Mouse (Mus musculus) myocyte (in vitro differentiated cells): ENCODE results near the gene Ugt1a8. TPM values are rescaled to one million over a fixed set of nuclear protein-coding genes. Genes with fewer than 3 reads are reported as not detected.

Experiments used
- H3K27me3 ChIP-seq: one replicate; pipeline ENCODE4 v1.6.1; 2011; ENCODE audit not compliant: control insufficient read depth, insufficient read depth, insufficient read length
- H3K36me3 ChIP-seq: one replicate; pipeline ENCODE4 v1.6.1; 2011; ENCODE audit not compliant: control insufficient read depth, insufficient read depth
- H3K4me2 ChIP-seq: one replicate; pipeline ENCODE4 v1.6.1; 2011; ENCODE audit warnings: low read depth, control low read depth
- H3K4me3 ChIP-seq: one replicate; pipeline ENCODE4 v1.5.1; 2011; ENCODE audit warnings: mild to moderate bottlenecking, control low read depth, moderate library complexity
- H3K79me2 ChIP-seq: one replicate; pipeline ENCODE4 v1.6.1; 2011; ENCODE audit not compliant: control insufficient read depth, insufficient read depth
- H3ac ChIP-seq: one replicate; pipeline ENCODE4 v1.6.1; 2011; ENCODE audit not compliant: control insufficient read depth, insufficient read length
- CEBPB ChIP-seq: IDR thresholded peaks from 2 replicates; pipeline ENCODE4 v1.6.1; 2011; ENCODE audit warnings: mild to moderate bottlenecking, moderate library complexity; ENCODE audit not compliant: poor library complexity, insufficient read depth, severe bottlenecking
- E2F4 ChIP-seq: IDR thresholded peaks from one replicate; pipeline ENCODE4 v1.6.1; 2011; ENCODE audit warnings: mild to moderate bottlenecking, control low read depth, moderate library complexity; ENCODE audit not compliant: insufficient read depth
- MAX ChIP-seq: IDR thresholded peaks from one replicate; pipeline ENCODE4 v1.6.1; 2011; ENCODE audit warnings: low read depth, mild to moderate bottlenecking, control low read depth
- MYOD1 ChIP-seq, 3 experiments: IDR thresholded peaks; one replicate each; pipeline ENCODE4 v1.6.1; 2011; ENCODE audit warnings: control low read depth in 2 of 3, low read depth in 2 of 3, mild to moderate bottlenecking in 2 of 3, moderate library complexity in 1 of 3; ENCODE audit not compliant: insufficient read length in 2 of 3, control insufficient read depth in 1 of 3
- MYOG ChIP-seq, 3 experiments: IDR thresholded peaks; one replicate each; pipeline ENCODE4 v1.6.1; 2011; ENCODE audit warnings: control low read depth in 2 of 3, low read depth in 2 of 3, mild to moderate bottlenecking in 2 of 3; ENCODE audit not compliant: insufficient read length in 2 of 3, control insufficient read depth in 1 of 3, insufficient read depth in 1 of 3
- POLR2A ChIP-seq: IDR thresholded peaks from one replicate; pipeline ENCODE4 v1.6.1; 2011; ENCODE audit warnings: low read depth, mild to moderate bottlenecking, control low read depth, moderate library complexity; ENCODE audit not compliant: insufficient read length
- POLR2AphosphoS2 ChIP-seq: IDR thresholded peaks from one replicate; pipeline ENCODE4 v1.6.1; 2011; ENCODE audit warnings: low read depth, control low read depth; ENCODE audit not compliant: insufficient read length
- REST ChIP-seq: IDR thresholded peaks from one replicate; pipeline ENCODE4 v1.6.1; 2011; ENCODE audit warnings: mild to moderate bottlenecking, control low read depth, moderate library complexity; ENCODE audit not compliant: insufficient read depth, insufficient read length
- SRF ChIP-seq: IDR thresholded peaks from one replicate; pipeline ENCODE4 v1.6.1; 2011; ENCODE audit warnings: low read depth; ENCODE audit not compliant: control insufficient read depth, insufficient read length
- TCF12 ChIP-seq: IDR thresholded peaks from one replicate; pipeline ENCODE4 v1.6.1; 2011; ENCODE audit warnings: mild to moderate bottlenecking, control low read depth; ENCODE audit not compliant: poor library complexity, insufficient read depth, severe bottlenecking
- TCF3 ChIP-seq: IDR thresholded peaks from one replicate; pipeline ENCODE4 v1.6.1; 2011; ENCODE audit warnings: low read depth, control low read depth; ENCODE audit not compliant: insufficient read length
- USF1 ChIP-seq: IDR thresholded peaks from one replicate; pipeline ENCODE4 v1.6.1; 2011; ENCODE audit warnings: low read depth, mild to moderate bottlenecking, control low read depth, moderate library complexity
- polyA plus RNA-seq: library from polyadenylated mRNA; unstranded; fragments of >200 nt; fragmentation: generic; extraction: Trizol; gene quantifications from one replicate; pipeline ENCODE4 v1.2.1, GENCODE M21; 2012; ENCODE audit warnings: missing spikeins

The Ugt1a8 gene
- polyA plus RNA-seq, 1 experiment: not detected

DNA sequence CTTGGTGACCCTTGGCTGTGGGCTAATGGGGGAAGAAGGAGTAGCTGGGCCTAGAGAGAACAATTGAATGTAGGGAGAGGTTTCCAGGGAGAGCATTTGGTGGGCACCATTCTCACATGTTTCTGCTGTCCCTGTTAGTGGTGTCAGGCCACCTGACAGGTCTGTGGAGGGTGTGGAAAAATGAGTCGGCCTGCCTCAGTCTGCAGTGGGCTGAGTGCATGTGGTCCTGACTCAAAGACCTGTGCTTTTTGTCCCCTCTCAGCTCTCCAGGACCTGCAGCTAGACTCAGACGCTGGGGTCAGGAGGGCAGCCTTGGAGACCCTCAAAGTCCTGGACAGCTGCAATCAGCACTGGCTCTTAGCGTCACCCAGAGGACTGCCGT lies 172.0 kb downstream of the Ugt1a8 start:
- Histone ChIP-seq H3K27me3 (no peaks in the 10 kb centered on the region), H3ac (no peak overlapping the region), H3K4me2 (no peak overlapping the region), H3K36me3 (peaks cover 15% of the 10 kb centered on the region), H3K79me2 (no peaks in the 10 kb centered on the region), H3K4me3 (no peak overlapping the region)
- TF ChIP-seq MYOG (IDR thresholded peaks at IDR 0.05; ENCODE audit: control insufficient read depth in 1 of 3, insufficient read depth in 1 of 3, insufficient read length in 2 of 3, low read depth in 2 of 3) (no peak), TCF12 (no peak), MAX (no peak), REST (no peak), CEBPB (no peak), SRF (no peak), MYOD1 (IDR thresholded peaks at IDR 0.05; ENCODE audit: control insufficient read depth in 1 of 3, insufficient read length in 2 of 3, low read depth in 2 of 3) (no peak), E2F4 (no peak), TCF3 (no peak), USF1 (no peak), POLR2A (no peak), POLR2AphosphoS2 (no peak)

- TF ChIP-seq USF1: no peak
- no peaks in the 10 kb centered on the region for H3K27me3 ChIP-seq
- no peak overlapping the region for H3ac ChIP-seq
- H3K36me3 ChIP-seq: peaks cover 20% of the 10 kb centered on the region
- H3K79me2 ChIP-seq: no peaks in the 10 kb centered on the region
- no peak overlapping the region for H3K4me3 ChIP-seq
- no peak overlapping the region for H3K4me2 ChIP-seq
Observed at GRCm38 (mm10) chr1:88260114-88260513, 172.5 kb downstream of the Ugt1a8 start.

DNA sequence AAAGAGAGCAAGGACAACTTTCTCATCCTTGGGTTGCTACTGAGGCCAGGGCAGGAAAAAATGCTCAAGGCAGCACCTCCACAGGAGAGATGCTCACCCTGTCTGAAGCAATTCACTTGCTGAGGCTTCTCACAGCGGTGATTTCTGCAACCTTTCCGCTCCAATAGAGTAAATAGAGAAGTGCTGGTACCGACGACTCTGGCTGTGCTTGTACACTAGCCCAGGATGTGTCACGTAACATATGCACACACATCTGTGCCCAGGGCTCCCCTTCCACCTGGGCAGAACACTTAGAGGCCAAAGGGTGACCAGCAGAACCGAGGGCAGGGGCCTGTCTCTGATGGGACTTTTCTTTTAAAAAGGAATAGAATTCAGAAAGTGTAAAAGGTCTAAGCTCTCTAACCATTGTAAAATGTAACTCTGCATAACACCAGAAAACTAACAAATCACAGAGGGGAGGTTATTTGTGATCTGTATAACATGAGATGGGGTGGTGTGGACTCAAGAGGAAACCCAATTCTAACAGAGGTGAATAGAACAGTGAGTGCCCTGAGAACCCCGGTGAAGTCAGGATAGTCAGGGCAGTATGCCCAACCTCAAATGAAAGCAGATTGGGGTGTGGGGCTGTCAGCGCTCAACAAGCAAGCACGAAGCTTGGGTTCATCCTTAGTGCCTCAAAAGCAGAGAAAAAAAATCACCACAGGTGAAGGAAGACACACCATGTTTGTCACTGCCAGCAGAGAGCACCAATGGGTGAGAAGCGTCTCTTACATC lies 173.2 kb downstream of the Ugt1a8 start:
- Histone ChIP-seq H3K36me3 (peaks cover 27% of the 10 kb centered on the region), H3K79me2 (no peaks in the 10 kb centered on the region), H3K4me2 (no peak overlapping the region), H3K4me3 (no peak overlapping the region), H3K27me3 (no peaks in the 10 kb centered on the region), H3ac (no peak overlapping the region)
- TF ChIP-seq REST: no peak
- no peak for TF ChIP-seq USF1
- no peak for TF ChIP-seq POLR2A
- TF ChIP-seq TCF12: no peak
- TF ChIP-seq POLR2AphosphoS2: no peak
- TF ChIP-seq MYOG (IDR thresholded peaks at IDR 0.05; ENCODE audit: control insufficient read depth in 1 of 3, insufficient read depth in 1 of 3, insufficient read length in 2 of 3, low read depth in 2 of 3): no peak
- no peak for TF ChIP-seq MYOD1 (IDR thresholded peaks at IDR 0.05; ENCODE audit: control insufficient read depth in 1 of 3, insufficient read length in 2 of 3, low read depth in 2 of 3)

GRCm38 (mm10) chr1:88261706-88262105 lies 174.1 kb downstream of the Ugt1a8 start:
- Histone ChIP-seq H3K4me2 (peak overlapping the region; percentile 37), H3K27me3 (no peaks in the 10 kb centered on the region), H3K36me3 (peaks cover 36% of the 10 kb centered on the region), H3K79me2 (no peaks in the 10 kb centered on the region), H3ac (no peak overlapping the region), H3K4me3 (no peak overlapping the region)
- TF ChIP-seq REST: no peak
- TF ChIP-seq USF1: no peak
- TF ChIP-seq POLR2AphosphoS2: no peak
- no peak for TF ChIP-seq SRF
- no peak for TF ChIP-seq TCF3
- TF ChIP-seq MYOD1 (IDR thresholded peaks at IDR 0.05; ENCODE audit: control insufficient read depth in 1 of 3, insufficient read length in 2 of 3, low read depth in 2 of 3): no peak
- no peak for TF ChIP-seq MYOG (IDR thresholded peaks at IDR 0.05; ENCODE audit: control insufficient read depth in 1 of 3, insufficient read depth in 1 of 3, insufficient read length in 2 of 3, low read depth in 2 of 3)
- no peak for TF ChIP-seq POLR2A
- no peak for TF ChIP-seq TCF12
- TF ChIP-seq CEBPB: no peak
- TF ChIP-seq MAX: no peak
- no peak for TF ChIP-seq E2F4

- H3K36me3 ChIP-seq: peaks cover 41% of the 10 kb centered on the region
- H3ac ChIP-seq: no peak overlapping the region
- no peaks in the 10 kb centered on the region for H3K79me2 ChIP-seq
- no peak overlapping the region for H3K4me3 ChIP-seq
- H3K27me3 ChIP-seq: no peaks in the 10 kb centered on the region
- peak overlapping the region; percentile 37 for H3K4me2 ChIP-seq
- TF ChIP-seq USF1 (no peak), TCF12 (peak; percentile 27)
Observed at GRCm38 (mm10) chr1:88262255-88262654, 174.6 kb downstream of the Ugt1a8 start.
